Mouse (Mus musculus): Measurements from ENCODE around the gene Myrf.
A peak's percentile ranks its signal among the peaks of the same experiment; 100 is the strongest.

DNA sequence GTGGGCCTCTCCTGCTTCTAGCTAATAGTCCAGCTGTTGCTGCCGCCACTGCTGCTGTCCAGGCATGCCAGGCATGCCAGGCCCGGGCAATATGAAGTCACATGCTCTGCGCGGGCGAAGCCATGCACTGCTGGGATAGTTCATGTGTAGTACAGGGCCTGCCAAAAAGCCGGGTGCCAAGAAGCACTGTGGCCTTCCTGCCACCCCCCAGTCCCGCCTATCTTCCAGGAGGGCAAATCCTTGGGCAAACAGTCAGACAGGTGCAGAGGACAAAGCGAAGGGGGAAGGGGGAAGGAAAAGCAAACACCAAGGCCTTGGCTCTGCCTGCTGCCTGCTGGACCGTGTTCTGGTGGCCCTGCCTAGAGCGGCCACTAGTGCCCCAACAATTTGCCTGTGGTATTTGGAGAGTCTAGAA is 45.9 kb upstream of the Myrf start:
- TF ChIP-seq EP300 (IDR thresholded peaks at IDR 0.05): peak; percentile 42; the same call in 1 of the 2 replicates
- TF ChIP-seq CTCF (IDR thresholded peaks at IDR 0.05): peak; percentile 53
